Mouse (Mus musculus) embryonic facial prominence, embryonic 14.5 days (tissue): ENCODE results near the gene Pnrc1. TPM values are rescaled to one million over a fixed set of nuclear protein-coding genes. Genes with fewer than 3 reads are reported as not detected.
"Not testable (repeated sequence)": the region's sequence is repeated elsewhere in the genome, so short reads cannot be mapped to it uniquely, and the experiment has no call there.

ENCODE experiments used
- ATAC-seq: fragments of 200-750 bp; cut with Nextera tagmentation; 2 replicates; pipeline ENCODE4 v1.8.0; 2017; ENCODE audit warnings: low read depth, moderate number of reproducible peaks, moderate TSS enrichment
- DNase-seq: peaks from one replicate; pipeline ENCODE4 v3.0.0-alpha.2; 2015; ENCODE audit warnings: low spot score
- H3K27ac ChIP-seq: fragments of 300-500 bp; sonication (generic); replicated peaks from 2 replicates; pipeline ENCODE4 v1.5.1; 2014; ENCODE audit warnings: low read depth, mild to moderate bottlenecking, low read length, moderate library complexity
- H3K27me3 ChIP-seq: fragments of 300-500 bp; sonication (generic); replicated peaks from 2 replicates; pipeline ENCODE4 v1.6.1; 2014; ENCODE audit warnings: low read length; ENCODE audit not compliant: control insufficient read depth, insufficient read depth
- H3K36me3 ChIP-seq: fragments of 300-500 bp; sonication (generic); 2 replicates; pipeline ENCODE4 v1.6.1; 2014; ENCODE audit warnings: low read length, mixed read lengths; ENCODE audit not compliant: control insufficient read depth, insufficient read depth
- H3K4me1 ChIP-seq: fragments of 300-500 bp; sonication (generic); 2 replicates; pipeline ENCODE4 v1.6.1; 2014; ENCODE audit warnings: antibody characterized with exemption, low read length; ENCODE audit not compliant: control insufficient read depth, insufficient read depth
- H3K4me2 ChIP-seq: fragments of 300-500 bp; sonication (generic); 2 replicates; pipeline ENCODE4 v1.6.1; 2014; ENCODE audit warnings: low read depth, mild to moderate bottlenecking, low read length, moderate library complexity, mixed read lengths
- H3K4me3 ChIP-seq: fragments of 300-500 bp; sonication (generic); 2 replicates; pipeline ENCODE4 v1.5.1; 2014; ENCODE audit warnings: low read depth, mild to moderate bottlenecking, low read length
- H3K9ac ChIP-seq: fragments of 300-500 bp; sonication (generic); 2 replicates; pipeline ENCODE4 v1.6.1; 2014; ENCODE audit warnings: low read depth, mild to moderate bottlenecking, low read length, moderate library complexity, mixed read lengths
- H3K9me3 ChIP-seq: fragments of 300-500 bp; sonication (generic); 2 replicates; pipeline ENCODE4 v1.6.1; 2016; ENCODE audit warnings: low read length; ENCODE audit not compliant: control insufficient read depth
- WGBS: fragments of 180-500 bp; shearing (Covaris S2); extraction: QIAGEN DNeasy Blood & Tissue Kit; methylation state at CpG from one replicate; pipeline ENCODE4 v1.1.7; 2014; 5-methylcytosine and 5-hydroxymethylcytosine counted together
- polyA plus RNA-seq: library from polyadenylated mRNA; unstranded; fragments of >200 nt; fragmentation: Nextera tagmentation; extraction: Ambion mirVana; gene quantifications from 2 replicates; pipeline ENCODE4 v1.2.1, GENCODE M21; 2014

The Pnrc1 gene
- polyA plus RNA-seq, 1 experiment from 2014 or later = 105 TPM

- H3K4me3 ChIP-seq = no peak overlapping the region
- no peak for ATAC-seq
Observed at GRCm38 (mm10) chr4:33307146-33307545, 17.2 kb upstream of the Pnrc1 start.

GRCm38 (mm10) chr4:33303057-33303456 lies 13.1 kb upstream of the Pnrc1 start:
- Histone ChIP-seq H3K4me3 (no peak overlapping the region), H3K27ac (no peak overlapping the region), H3K27me3 (no peaks in the 10 kb centered on the region), H3K9ac (no peak overlapping the region), H3K9me3 (no peaks in the 10 kb centered on the region), H3K4me1 (no peaks in the 10 kb centered on the region), H3K36me3 (no peaks in the 10 kb centered on the region), H3K4me2 (no peak overlapping the region)
- 100% methylated on average over 1 of the region's 1 CpGs for WGBS
- DNase-seq = no peak
- ATAC-seq = no peak

More at GRCm38 (mm10) chr4:33307146-33307545, 17.2 kb upstream of the Pnrc1 start:
- Histone ChIP-seq H3K27ac (no peak overlapping the region), H3K4me1 (0 out of 2 replicates have a peak, but pooled peaks cover 7% of the 10 kb centered on the region), H3K4me2 (no peak overlapping the region), H3K9ac (no peak overlapping the region), H3K27me3 (no peaks in the 10 kb centered on the region), H3K36me3 (no peaks in the 10 kb centered on the region), H3K9me3 (no peaks in the 10 kb centered on the region)
- 69% methylated on average over 4 of the region's 4 CpGs for WGBS
- DNase-seq = no peak

- H3K9me3 ChIP-seq, ATAC-seq, H3K27me3 ChIP-seq, H3K36me3 ChIP-seq, H3K4me2 ChIP-seq, H3K4me1 ChIP-seq, H3K27ac ChIP-seq, DNase-seq, H3K9ac ChIP-seq, H3K4me3 ChIP-seq: not testable (repeated sequence)
- 75% methylated on average over 6 of the region's 6 CpGs for WGBS
Observed at GRCm38 (mm10) chr4:33300891-33301665, 11.1 kb upstream of the Pnrc1 start.

GRCm38 (mm10) chr4:33292409-33293370 lies 2.7 kb upstream of the Pnrc1 start:
- no peaks in the 10 kb centered on the region for H3K27me3 ChIP-seq
- H3K36me3 ChIP-seq = no peaks in the 10 kb centered on the region
- no peak overlapping the region for H3K4me3 ChIP-seq
- no peaks in the 10 kb centered on the region; the same call in 1 of the 2 replicates for H3K4me1 ChIP-seq
- H3K27ac ChIP-seq = no peak overlapping the region
- H3K4me2 ChIP-seq = peak overlapping the region; percentile 12; the same call in 1 of the 2 replicates
- H3K9me3 ChIP-seq = no peaks in the 10 kb centered on the region
- H3K9ac ChIP-seq = no peak overlapping the region
- DNase-seq (peak; percentile 83), ATAC-seq (no peak)
- 21% methylated on average over 16 of the region's 16 CpGs for WGBS

GRCm38 (mm10) chr4:33290878-33291277 lies 915 bp upstream of the Pnrc1 start:
- no peak overlapping the region for H3K27ac ChIP-seq
- no peak overlapping the region for H3K4me3 ChIP-seq
- 51% methylated on average over 4 of the region's 4 CpGs for WGBS
- H3K36me3 ChIP-seq = no peaks in the 10 kb centered on the region
- ATAC-seq (no peak), DNase-seq (no peak)
- no peaks in the 10 kb centered on the region for H3K9me3 ChIP-seq
- H3K27me3 ChIP-seq = no peaks in the 10 kb centered on the region
- H3K4me1 ChIP-seq = no peaks in the 10 kb centered on the region; the same call in 1 of the 2 replicates
- no peak overlapping the region for H3K9ac ChIP-seq
- H3K4me2 ChIP-seq = no peak overlapping the region

GRCm38 (mm10) chr4:33289106-33289650 lies 785 bp downstream of the Pnrc1 start:
- Histone ChIP-seq H3K4me1 (no peaks in the 10 kb centered on the region; the same call in 1 of the 2 replicates), H3K9me3 (no peaks in the 10 kb centered on the region), H3K27me3 (no peaks in the 10 kb centered on the region), H3K27ac (peak overlapping the region; percentile 56; the same call in 1 of the 2 replicates), H3K4me2 (peak overlapping the region; percentile 50), H3K9ac (no peak overlapping the region), H3K4me3 (peak overlapping the region; percentile 29), H3K36me3 (no peaks in the 10 kb centered on the region)
- DNase-seq (no peak), ATAC-seq (no peak)
- WGBS = 78% methylated on average over 12 of the region's 12 CpGs

GRCm38 (mm10) chr4:33285448-33285847 lies 4.5 kb downstream of the Pnrc1 start:
- H3K36me3 ChIP-seq = no peaks in the 10 kb centered on the region
- no peaks in the 10 kb centered on the region for H3K27me3 ChIP-seq
- no peak overlapping the region for H3K4me3 ChIP-seq
- H3K4me2 ChIP-seq = no peak overlapping the region
- DNase-seq (no peak), ATAC-seq (no peak)
- H3K4me1 ChIP-seq = no peaks in the 10 kb centered on the region; the same call in 1 of the 2 replicates
- no peak overlapping the region for H3K9ac ChIP-seq
- 81% methylated on average over 8 of the region's 8 CpGs for WGBS
- H3K27ac ChIP-seq = no peak overlapping the region
- no peaks in the 10 kb centered on the region for H3K9me3 ChIP-seq

GRCm38 (mm10) chr4:33284083-33284880 lies 5.7 kb downstream of the Pnrc1 start:
- ATAC-seq (no peak), DNase-seq (no peak)
- Histone ChIP-seq H3K9ac (no peak overlapping the region), H3K27me3 (no peaks in the 10 kb centered on the region), H3K9me3 (no peaks in the 10 kb centered on the region), H3K4me2 (no peak overlapping the region), H3K27ac (no peak overlapping the region), H3K4me1 (no peaks in the 10 kb centered on the region), H3K36me3 (no peaks in the 10 kb centered on the region), H3K4me3 (no peak overlapping the region)
- 80% methylated on average over 5 of the region's 5 CpGs for WGBS
